Mouse (Mus musculus) ES-E14 (cell line): ENCODE data around the gene Tnfsf9.

ENCODE experiments used
- CHD2 ChIP-seq: IDR thresholded peaks from 2 replicates; pipeline ENCODE4 v1.6.1; 2014; ENCODE audit warnings: mild to moderate bottlenecking, low read depth, low read length, inconsistent platforms
- HCFC1 ChIP-seq: IDR thresholded peaks from 2 replicates; pipeline ENCODE4 v1.6.1; 2012; ENCODE audit warnings: low read length, inconsistent platforms, borderline replicate concordance; ENCODE audit not compliant: insufficient read depth
- MAFK ChIP-seq: IDR thresholded peaks from 2 replicates; pipeline ENCODE4 v1.6.1; 2014; ENCODE audit warnings: mild to moderate bottlenecking, low read depth, low read length, inconsistent platforms; ENCODE audit not compliant: insufficient read depth
- ZC3H11A ChIP-seq: IDR thresholded peaks from 2 replicates; pipeline ENCODE4 v1.6.1; 2012; ENCODE audit warnings: low read depth, mild to moderate bottlenecking, inconsistent platforms, low read length, borderline replicate concordance
- ZNF384 ChIP-seq: IDR thresholded peaks from 2 replicates; pipeline ENCODE4 v1.6.1; 2012; ENCODE audit warnings: low read depth, low read length, inconsistent platforms

GRCm38 (mm10) chr17:57060231-57060801 is 44.8 kb upstream of the Tnfsf9 start:
- TF ChIP-seq ZC3H11A, result no peak
- no peak; the same call in 1 of the 2 replicates for TF ChIP-seq HCFC1
- TF ChIP-seq CHD2, result no peak
- TF ChIP-seq MAFK, result no peak
- TF ChIP-seq ZNF384, result no peak
